Mouse (Mus musculus): ENCODE results near the gene Tmem116. TPM values are rescaled to one million over a fixed set of nuclear protein-coding genes. Genes with fewer than 3 reads are reported as not detected.
A peak's percentile ranks its signal among the peaks of the same experiment; 100 is the strongest.

The Tmem116 gene
- polyA plus RNA-seq, 1 experiment = 1.8 TPM

DNA sequence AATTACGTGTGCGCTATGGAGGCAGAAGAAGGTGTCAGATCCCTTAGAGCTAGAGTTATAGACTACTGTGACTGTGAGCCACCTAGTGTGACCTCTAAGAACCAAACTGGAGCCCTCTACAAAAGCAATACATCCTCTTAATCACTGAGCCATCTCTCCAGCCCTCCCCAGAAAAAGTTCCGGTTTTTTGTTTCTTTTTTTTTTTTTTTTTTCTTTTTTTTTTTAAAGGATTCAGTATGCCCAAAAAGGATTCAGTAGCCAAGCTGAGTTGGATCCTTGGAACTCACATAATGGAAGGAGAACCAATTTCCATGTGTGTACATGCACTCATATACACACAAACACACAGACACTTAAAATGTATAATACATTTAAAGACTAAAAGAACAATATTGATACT, 91.7 kb downstream of the Tmem116 start:
- TF ChIP-seq POLR2A (IDR thresholded peaks at IDR 0.05; ENCODE audit: borderline replicate concordance, extremely low read depth, insufficient read depth, insufficient read length, poor library complexity, severe bottlenecking) (no peak), CTCF (IDR thresholded peaks at IDR 0.05; ENCODE audit: borderline replicate concordance, extremely low read depth, insufficient read depth, insufficient read length) (no peak)
- DNase-seq (ENCODE audit: low read depth) = no peak

DNA sequence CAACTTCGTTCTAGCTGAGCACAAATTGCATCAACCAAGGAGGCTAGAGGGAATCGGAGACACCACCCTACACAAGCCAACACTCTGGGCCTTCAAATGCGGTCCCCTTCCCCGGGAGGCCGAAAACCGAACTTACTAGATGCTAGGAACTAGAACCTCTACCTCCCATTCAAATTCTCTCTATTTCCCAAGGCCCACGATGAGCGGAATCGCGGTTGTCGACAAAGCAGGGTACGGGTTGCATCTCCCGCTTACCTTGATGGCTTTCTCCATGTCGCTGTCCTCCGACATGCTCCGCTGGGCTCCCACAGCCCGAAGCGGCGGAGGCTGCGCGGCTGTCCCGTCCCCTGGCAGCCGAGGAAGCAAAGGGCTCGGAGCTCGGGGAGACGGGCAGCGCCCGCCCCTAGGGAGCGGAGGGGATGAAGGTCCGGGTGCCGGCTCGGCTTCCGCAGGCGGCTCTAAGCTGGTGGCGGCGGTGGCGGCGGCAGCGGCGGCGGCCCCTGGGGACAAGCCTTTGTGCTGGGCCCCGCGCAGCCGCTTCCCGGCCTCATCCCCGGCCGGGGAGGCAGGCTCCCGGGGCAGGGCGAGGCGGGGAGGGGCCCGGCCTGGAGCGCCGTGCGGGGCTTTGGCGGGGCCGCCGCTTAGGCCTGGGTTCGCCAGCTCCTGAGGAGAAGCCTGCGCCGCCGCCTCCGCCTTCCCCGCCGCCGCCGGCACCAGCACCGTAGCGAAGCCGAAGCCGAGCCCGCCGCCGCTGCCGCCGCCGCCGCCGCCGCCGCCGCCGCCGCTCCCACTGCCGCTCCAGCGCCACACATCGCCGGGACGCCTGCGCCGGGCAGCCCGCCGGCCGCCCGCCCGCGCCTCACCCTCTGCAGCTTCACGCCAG, 93.5 kb downstream of the Tmem116 start, which contains the start of the genes Adam1a and Gm42878:
Gene Adam1a (minus strand): TSS at position 573 of the 883 bp plus-strand sequence.
Gene Gm42878 (minus strand): TSS at position 573 of the 883 bp plus-strand sequence.
- no peak for TF ChIP-seq POLR2A (IDR thresholded peaks at IDR 0.05; ENCODE audit: borderline replicate concordance, extremely low read depth, insufficient read depth, insufficient read length, poor library complexity, severe bottlenecking)
- TF ChIP-seq CTCF (IDR thresholded peaks at IDR 0.05; ENCODE audit: borderline replicate concordance, extremely low read depth, insufficient read depth, insufficient read length) = no peak
- DNase-seq (ENCODE audit: low read depth) = peak; percentile 31

DNA sequence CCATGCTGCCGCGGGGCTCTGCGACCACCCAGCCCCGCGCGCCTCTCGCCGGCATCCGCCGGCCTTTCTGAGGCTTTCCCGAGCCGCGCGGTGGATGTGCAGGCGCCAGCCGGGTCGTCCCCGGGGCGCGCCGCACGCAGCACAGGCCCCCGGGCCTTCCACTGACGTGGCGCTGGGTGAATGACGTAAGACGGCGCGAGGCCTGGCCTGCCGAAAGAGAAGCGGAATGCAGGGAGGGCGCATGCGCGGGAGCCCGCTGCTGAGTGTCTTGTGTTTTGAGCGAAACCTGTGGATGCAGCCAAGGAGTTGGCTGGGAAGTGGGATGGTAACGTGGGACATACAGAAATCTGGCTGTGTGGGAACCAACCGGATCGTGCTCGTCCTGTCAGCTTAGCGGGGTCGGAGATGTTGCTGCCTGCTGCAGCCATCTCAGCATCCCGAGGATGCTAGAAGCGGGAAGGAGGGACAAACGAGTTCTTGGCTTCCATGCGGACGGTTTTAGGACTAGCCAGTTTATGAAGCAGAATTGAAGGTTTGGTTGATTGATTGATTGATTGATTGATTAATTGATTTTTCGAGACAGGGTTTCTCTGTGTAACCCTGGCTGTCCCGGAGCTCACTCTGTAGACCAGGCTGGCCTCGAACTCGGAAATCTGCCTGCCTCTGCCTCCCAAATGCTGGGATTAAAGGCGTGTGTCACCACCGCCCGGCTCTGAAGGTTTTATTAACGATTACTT, 94.3 kb downstream of the Tmem116 start, which contains the start of gene Mapkapk5:
Gene Mapkapk5 (minus strand): TSS at position 113 of the 737 bp plus-strand sequence.
- DNase-seq (ENCODE audit: low read depth) = peak; percentile 98
- TF ChIP-seq POLR2A (IDR thresholded peaks at IDR 0.05; ENCODE audit: borderline replicate concordance, extremely low read depth, insufficient read depth, insufficient read length, poor library complexity, severe bottlenecking) = peak; percentile 75
- TF ChIP-seq CTCF (IDR thresholded peaks at IDR 0.05; ENCODE audit: borderline replicate concordance, extremely low read depth, insufficient read depth, insufficient read length) = no peak

DNA sequence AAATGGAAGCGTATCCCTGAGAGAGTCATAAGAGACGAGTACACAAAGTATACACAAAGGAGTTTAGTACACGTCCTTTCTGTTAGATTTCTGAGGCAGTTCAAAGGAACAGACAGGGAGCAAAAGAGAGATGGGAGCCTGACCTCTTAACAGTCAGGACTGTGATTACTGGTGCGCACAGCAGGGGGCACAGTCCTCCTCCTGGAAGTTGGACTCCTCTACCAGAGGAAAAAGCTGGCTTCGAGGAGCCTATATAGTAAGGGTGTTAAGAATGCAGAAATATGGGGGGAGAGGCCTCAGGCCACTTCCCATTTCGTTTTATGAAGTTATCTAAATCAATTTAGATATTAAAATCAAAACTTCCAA, 94.8 kb downstream of the Tmem116 start:
- peak; percentile 57 for DNase-seq (ENCODE audit: low read depth)
- no peak for TF ChIP-seq POLR2A (IDR thresholded peaks at IDR 0.05; ENCODE audit: borderline replicate concordance, extremely low read depth, insufficient read depth, insufficient read length, poor library complexity, severe bottlenecking)
- TF ChIP-seq CTCF (IDR thresholded peaks at IDR 0.05; ENCODE audit: borderline replicate concordance, extremely low read depth, insufficient read depth, insufficient read length) = peak; percentile 36; the same call in 1 of the 2 replicates

DNA sequence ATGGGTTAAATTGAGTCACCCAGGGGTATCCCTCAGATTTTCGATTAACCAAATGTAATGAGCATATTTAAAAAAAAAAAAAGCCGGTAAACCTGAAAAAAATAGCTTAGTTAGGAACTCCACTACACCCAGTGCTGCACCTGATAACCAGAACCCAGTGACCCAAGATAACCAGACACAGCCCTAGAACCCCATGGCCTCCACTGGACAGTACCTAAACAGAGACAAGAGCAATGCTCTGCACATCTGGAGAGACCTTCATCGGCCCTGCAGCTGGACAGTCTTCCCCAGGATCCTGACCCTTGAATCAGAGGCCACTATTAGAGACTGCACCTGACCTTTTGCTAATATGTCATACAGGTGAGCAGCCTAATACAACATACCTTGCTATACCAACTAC, 95.4 kb downstream of the Tmem116 start:
- no peak for DNase-seq (ENCODE audit: low read depth)
- TF ChIP-seq CTCF (IDR thresholded peaks at IDR 0.05; ENCODE audit: borderline replicate concordance, extremely low read depth, insufficient read depth, insufficient read length) (no peak), POLR2A (IDR thresholded peaks at IDR 0.05; ENCODE audit: borderline replicate concordance, extremely low read depth, insufficient read depth, insufficient read length, poor library complexity, severe bottlenecking) (no peak)

DNA sequence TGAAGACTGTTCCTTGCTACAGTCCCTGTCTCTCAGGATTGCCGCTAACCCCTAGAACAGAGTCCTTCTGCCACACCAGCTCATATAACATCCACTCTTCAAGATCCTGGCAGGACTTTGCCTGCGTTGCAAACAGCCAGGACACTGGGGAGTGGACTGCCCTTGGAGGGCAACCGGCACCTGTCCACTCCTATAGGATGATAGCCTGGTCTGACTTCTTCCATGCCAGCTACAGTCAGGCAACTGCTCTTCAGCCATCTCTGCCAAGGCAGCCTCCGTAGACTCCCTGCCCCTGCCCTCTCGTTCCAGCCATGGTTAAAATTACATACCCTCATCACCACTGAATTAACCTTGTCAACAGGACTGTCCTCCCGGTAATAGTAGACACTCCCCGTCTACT, 97.5 kb downstream of the Tmem116 start:
- DNase-seq (ENCODE audit: low read depth) = no peak
- TF ChIP-seq POLR2A (IDR thresholded peaks at IDR 0.05; ENCODE audit: borderline replicate concordance, extremely low read depth, insufficient read depth, insufficient read length, poor library complexity, severe bottlenecking) (no peak), CTCF (IDR thresholded peaks at IDR 0.05; ENCODE audit: borderline replicate concordance, extremely low read depth, insufficient read depth, insufficient read length) (no peak)

DNA sequence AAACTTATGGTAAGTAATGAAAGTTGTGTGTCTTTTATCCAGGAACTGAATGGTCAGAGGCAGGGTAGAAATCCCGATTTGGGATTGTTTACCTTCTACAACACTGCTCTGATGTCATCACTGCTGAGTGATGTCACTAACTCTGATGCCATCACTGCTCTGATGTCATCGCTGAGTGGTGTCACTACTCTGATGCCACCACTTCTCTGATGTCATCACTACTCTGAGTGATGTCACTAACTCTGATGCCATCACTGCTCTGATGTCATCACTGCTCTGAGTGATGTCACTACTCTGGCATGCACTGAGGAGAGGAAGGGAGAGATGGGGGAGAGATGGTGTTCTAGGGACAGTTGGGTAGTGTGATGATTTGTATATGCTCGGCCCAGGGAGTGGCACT, 110.7 kb downstream of the Tmem116 start:
- DNase-seq (ENCODE audit: low read depth) = no peak
- no peak for TF ChIP-seq POLR2A (IDR thresholded peaks at IDR 0.05; ENCODE audit: borderline replicate concordance, extremely low read depth, insufficient read depth, insufficient read length, poor library complexity, severe bottlenecking)
- no peak for TF ChIP-seq CTCF (IDR thresholded peaks at IDR 0.05; ENCODE audit: borderline replicate concordance, extremely low read depth, insufficient read depth, insufficient read length)

DNA sequence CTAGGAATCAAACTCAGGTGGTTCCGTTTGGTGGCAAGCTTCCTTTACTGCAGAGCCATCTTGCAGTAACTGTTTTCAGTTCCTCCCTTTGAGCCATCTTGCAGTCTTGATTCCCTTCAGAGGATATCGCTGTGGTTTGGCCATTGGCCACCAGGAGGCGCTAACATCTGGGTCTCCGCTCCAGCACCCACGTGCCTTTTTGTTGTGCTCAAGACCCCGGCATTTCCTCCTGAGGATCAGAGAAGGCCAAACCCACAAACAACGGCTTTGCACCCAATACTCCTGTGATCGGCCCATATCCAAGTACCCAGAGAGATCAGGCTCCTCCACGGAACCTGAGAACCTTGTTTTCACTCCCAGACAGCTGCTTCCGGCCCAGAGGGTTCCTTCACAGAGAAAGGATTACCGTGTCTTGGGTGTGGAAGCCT, 112.8 kb downstream of the Tmem116 start:
- DNase-seq (ENCODE audit: low read depth) = peak; percentile 87
- TF ChIP-seq CTCF (IDR thresholded peaks at IDR 0.05; ENCODE audit: borderline replicate concordance, extremely low read depth, insufficient read depth, insufficient read length) (peak; percentile 92), POLR2A (IDR thresholded peaks at IDR 0.05; ENCODE audit: borderline replicate concordance, extremely low read depth, insufficient read depth, insufficient read length, poor library complexity, severe bottlenecking) (no peak)

DNA sequence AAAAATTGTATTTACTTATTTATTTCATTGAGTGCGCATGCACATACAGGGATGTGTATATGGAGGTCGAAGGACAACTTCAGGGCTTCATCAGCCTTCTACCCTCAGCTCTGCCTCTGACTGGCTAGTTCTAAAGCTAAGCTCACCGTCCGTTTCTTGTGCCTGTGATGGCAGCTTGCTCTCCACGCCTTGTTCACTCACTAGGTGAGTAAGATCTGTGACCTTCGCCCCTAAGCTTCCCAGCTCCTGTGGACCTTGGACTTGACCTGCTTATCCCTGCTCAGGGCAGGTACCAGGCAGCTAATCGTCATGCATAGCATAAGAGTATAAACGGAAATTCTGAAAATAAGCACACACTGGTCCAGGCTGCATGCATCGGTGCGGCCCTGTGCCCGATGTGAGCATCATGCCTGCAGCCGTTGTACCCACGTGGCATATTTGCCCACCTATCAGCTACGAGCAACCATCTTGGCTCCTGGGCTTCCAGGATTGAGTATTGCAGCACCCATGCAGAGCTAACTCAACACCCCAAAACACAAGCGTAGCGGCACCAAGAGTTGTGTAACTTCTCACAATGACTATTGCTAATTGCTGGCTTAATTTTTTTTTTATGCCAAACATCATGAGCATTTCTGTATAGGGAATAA, 114.5 kb downstream of the Tmem116 start:
- TF ChIP-seq POLR2A (IDR thresholded peaks at IDR 0.05; ENCODE audit: borderline replicate concordance, extremely low read depth, insufficient read depth, insufficient read length, poor library complexity, severe bottlenecking) (no peak), CTCF (IDR thresholded peaks at IDR 0.05; ENCODE audit: borderline replicate concordance, extremely low read depth, insufficient read depth, insufficient read length) (no peak)
- no peak for DNase-seq (ENCODE audit: low read depth)

DNA sequence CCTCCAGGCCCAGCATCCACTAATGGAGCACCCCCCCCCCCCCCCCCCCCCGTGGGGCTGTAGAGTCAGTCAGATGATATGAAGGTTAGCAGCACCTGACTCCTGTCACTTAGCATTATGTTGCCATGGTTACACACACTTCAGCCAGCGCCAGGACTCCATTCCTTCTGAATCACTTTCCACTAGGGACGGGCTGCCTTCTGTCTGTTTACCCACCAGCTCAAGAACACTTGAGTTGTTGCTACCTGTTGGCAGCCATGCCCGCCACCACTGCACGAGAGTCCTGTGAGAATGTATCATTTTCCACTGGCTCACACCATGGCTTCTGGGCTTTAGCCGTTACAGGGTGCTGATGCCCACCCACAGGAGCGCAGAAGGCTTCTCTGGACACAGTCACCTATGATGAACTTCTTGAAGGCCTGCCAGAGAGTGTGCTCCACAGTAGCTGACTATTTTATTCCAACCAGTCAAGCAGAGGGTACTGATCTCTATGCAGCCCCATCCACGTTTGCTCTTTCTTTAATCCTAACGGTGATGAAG, 118.3 kb downstream of the Tmem116 start:
- no peak for TF ChIP-seq POLR2A (IDR thresholded peaks at IDR 0.05; ENCODE audit: borderline replicate concordance, extremely low read depth, insufficient read depth, insufficient read length, poor library complexity, severe bottlenecking)
- no peak for TF ChIP-seq CTCF (IDR thresholded peaks at IDR 0.05; ENCODE audit: borderline replicate concordance, extremely low read depth, insufficient read depth, insufficient read length)
- DNase-seq (ENCODE audit: low read depth) = peak; percentile 37

All from brain, embryonic 14.5 days (tissue).